Mouse (Mus musculus): ENCODE measurements around the gene Iqcn. TPM values are rescaled to one million over a fixed set of nuclear protein-coding genes. Genes with fewer than 3 reads are reported as not detected.
A peak's percentile ranks its signal among the peaks of the same experiment; 100 is the strongest.

Gene Iqcn
- polyA plus RNA-seq, 1 experiment = 0.01 TPM

DNA sequence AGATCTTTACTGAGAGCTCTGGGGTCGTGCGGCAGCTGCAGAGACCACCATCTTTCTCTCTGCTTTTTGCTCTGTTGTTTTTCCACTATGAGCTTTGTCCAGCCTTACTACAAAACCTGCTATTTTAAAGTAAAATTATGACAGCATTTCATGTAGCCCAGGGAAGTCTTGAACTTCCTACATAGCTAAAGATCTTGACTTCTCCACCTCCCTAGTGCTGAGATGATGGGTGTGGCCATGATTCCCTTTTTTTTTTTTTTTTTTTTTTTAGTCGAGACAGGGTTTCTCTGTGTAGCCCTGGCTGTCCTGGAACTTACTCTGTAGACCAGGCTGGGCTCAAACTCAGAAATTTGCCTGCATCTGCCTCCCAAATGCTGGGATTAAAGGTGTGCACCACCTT is 38.6 kb upstream of the Iqcn start:
- TF ChIP-seq FOSL1 (IDR thresholded peaks at IDR 0.05; ENCODE audit: insufficient read depth, low read length, poor library complexity, severe bottlenecking) (no peak), CTCF (IDR thresholded peaks at IDR 0.05; ENCODE audit: control insufficient read depth, insufficient read depth, insufficient read length) (no peak), USF1 (IDR thresholded peaks at IDR 0.05; ENCODE audit: low read depth) (no peak), MAX (IDR thresholded peaks at IDR 0.05) (no peak), MYOG (IDR thresholded peaks at IDR 0.05; ENCODE audit: control insufficient read depth, extremely low read depth, insufficient read length) (no peak), MYOD1 (IDR thresholded peaks at IDR 0.05; ENCODE audit: control insufficient read depth, insufficient read length, low read depth) (no peak), CEBPB (IDR thresholded peaks at IDR 0.05; ENCODE audit: low read depth) (no peak)
- H3K36me3 ChIP-seq (ENCODE audit: control insufficient read depth, insufficient read depth) = no peaks in the 10 kb centered on the region
- H3K79me2 ChIP-seq (ENCODE audit: control insufficient read depth, insufficient read depth) = no peaks in the 10 kb centered on the region

GRCm38 (mm10) chr8:70665599-70665998 is 37.7 kb upstream of the Iqcn start:
- TF ChIP-seq CTCF (IDR thresholded peaks at IDR 0.05; ENCODE audit: control insufficient read depth, insufficient read depth, insufficient read length) (no peak), MYOG (IDR thresholded peaks at IDR 0.05; ENCODE audit: control insufficient read depth, extremely low read depth, insufficient read length) (no peak), USF1 (IDR thresholded peaks at IDR 0.05; ENCODE audit: low read depth) (no peak), MYOD1 (IDR thresholded peaks at IDR 0.05; ENCODE audit: control insufficient read depth, insufficient read length, low read depth) (no peak), MAX (IDR thresholded peaks at IDR 0.05) (no peak), FOSL1 (IDR thresholded peaks at IDR 0.05; ENCODE audit: insufficient read depth, low read length, poor library complexity, severe bottlenecking) (no peak)
- no peaks in the 10 kb centered on the region for H3K79me3 ChIP-seq (ENCODE audit: low read depth)
- no peaks in the 10 kb centered on the region for H3K79me2 ChIP-seq (ENCODE audit: control insufficient read depth, insufficient read depth)
- no peak overlapping the region for H3K4me3 ChIP-seq (ENCODE audit: insufficient read depth, poor library complexity, severe bottlenecking)
- no peak overlapping the region for H3ac ChIP-seq (ENCODE audit: control insufficient read depth, insufficient read length, low read depth)
- H3K27me3 ChIP-seq (ENCODE audit: control insufficient read depth, insufficient read depth, insufficient read length) = no peaks in the 10 kb centered on the region
- no peaks in the 10 kb centered on the region for H3K36me3 ChIP-seq (ENCODE audit: control insufficient read depth, insufficient read depth)

More for the DNA sequence above, 38.6 kb upstream of the Iqcn start:
- H3K27me3 ChIP-seq (ENCODE audit: control insufficient read depth, insufficient read depth, insufficient read length) = no peaks in the 10 kb centered on the region
- no peak overlapping the region for H3K4me3 ChIP-seq (ENCODE audit: insufficient read depth, poor library complexity, severe bottlenecking)
- no peak overlapping the region for H3ac ChIP-seq (ENCODE audit: control insufficient read depth, insufficient read length, low read depth)
- H3K79me3 ChIP-seq (ENCODE audit: low read depth) = no peaks in the 10 kb centered on the region

- Histone ChIP-seq H3K4me3 (ENCODE audit: insufficient read depth, poor library complexity, severe bottlenecking) (no peak overlapping the region), H3K79me3 (ENCODE audit: low read depth) (no peaks in the 10 kb centered on the region), H3ac (ENCODE audit: control insufficient read depth, insufficient read length, low read depth) (no peak overlapping the region), H3K36me3 (ENCODE audit: control insufficient read depth, insufficient read depth) (no peaks in the 10 kb centered on the region), H3K27me3 (ENCODE audit: control insufficient read depth, insufficient read depth, insufficient read length) (no peaks in the 10 kb centered on the region), H3K79me2 (ENCODE audit: control insufficient read depth, insufficient read depth) (no peaks in the 10 kb centered on the region)
- TF ChIP-seq CTCF (IDR thresholded peaks at IDR 0.05; ENCODE audit: control insufficient read depth, insufficient read depth, insufficient read length) = no peak
- TF ChIP-seq USF1 (IDR thresholded peaks at IDR 0.05; ENCODE audit: low read depth) = no peak
- no peak for TF ChIP-seq CEBPB (IDR thresholded peaks at IDR 0.05; ENCODE audit: low read depth)
- TF ChIP-seq FOSL1 (IDR thresholded peaks at IDR 0.05; ENCODE audit: insufficient read depth, low read length, poor library complexity, severe bottlenecking) = no peak
- TF ChIP-seq MAX (IDR thresholded peaks at IDR 0.05) = no peak
- no peak for TF ChIP-seq MYOG (IDR thresholded peaks at IDR 0.05; ENCODE audit: control insufficient read depth, extremely low read depth, insufficient read length)
- TF ChIP-seq MYOD1 (IDR thresholded peaks at IDR 0.05; ENCODE audit: control insufficient read depth, insufficient read length, low read depth) = no peak
These were observed 36.2 kb upstream of the Iqcn start for GRCm38 (mm10) chr8:70667071-70667470.

DNA sequence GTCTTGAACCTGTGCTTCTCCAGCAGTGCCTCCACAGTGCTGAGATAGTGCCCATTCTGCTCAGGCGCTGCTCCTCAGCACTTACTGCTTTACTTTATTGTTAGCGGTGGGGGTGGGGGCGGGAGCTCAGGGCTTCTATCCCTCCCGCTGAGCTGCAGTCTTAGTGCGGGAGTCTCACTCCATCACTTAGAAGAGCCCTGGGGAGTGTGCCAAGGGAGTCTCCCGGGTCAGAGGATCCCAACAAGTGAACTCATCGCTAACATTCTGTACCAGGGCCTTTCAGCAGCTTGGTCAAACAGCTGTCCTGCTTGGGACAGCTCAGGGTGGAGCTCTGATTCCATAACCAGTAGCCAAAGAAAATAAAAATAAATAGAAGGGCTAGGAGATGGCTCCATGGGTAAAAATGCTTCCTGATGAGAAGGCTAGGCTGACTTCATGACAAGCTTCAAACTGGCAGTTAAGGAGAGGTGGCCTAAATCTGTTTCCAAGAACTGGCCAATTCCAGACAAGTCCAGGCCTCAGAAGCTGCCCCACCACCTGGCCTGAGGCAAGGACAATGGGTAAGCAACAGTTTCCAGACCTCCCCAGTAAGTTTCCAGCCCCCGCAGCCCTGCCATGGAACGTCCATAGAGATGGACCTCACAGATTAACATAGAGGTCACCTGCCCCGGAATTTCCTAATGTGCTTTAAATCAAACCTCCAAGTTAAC is 31.5 kb upstream of the Iqcn start:
- peaks cover 31% of the 10 kb centered on the region for H3K79me2 ChIP-seq (ENCODE audit: control insufficient read depth, insufficient read depth)
- no peak for TF ChIP-seq MYOG (IDR thresholded peaks at IDR 0.05; ENCODE audit: control insufficient read depth, extremely low read depth, insufficient read length)
- no peak for TF ChIP-seq MAX (IDR thresholded peaks at IDR 0.05)
- no peak for TF ChIP-seq MYOD1 (IDR thresholded peaks at IDR 0.05; ENCODE audit: control insufficient read depth, insufficient read length, low read depth)
- TF ChIP-seq FOSL1 (IDR thresholded peaks at IDR 0.05; ENCODE audit: insufficient read depth, low read length, poor library complexity, severe bottlenecking) = no peak
- no peak for TF ChIP-seq USF1 (IDR thresholded peaks at IDR 0.05; ENCODE audit: low read depth)
- TF ChIP-seq CEBPB (IDR thresholded peaks at IDR 0.05; ENCODE audit: low read depth) = no peak
- no peak for TF ChIP-seq CTCF (IDR thresholded peaks at IDR 0.05; ENCODE audit: control insufficient read depth, insufficient read depth, insufficient read length)
- peaks cover 3% of the 10 kb centered on the region for H3K36me3 ChIP-seq (ENCODE audit: control insufficient read depth, insufficient read depth)
- no peak overlapping the region for H3K4me3 ChIP-seq (ENCODE audit: insufficient read depth, poor library complexity, severe bottlenecking)
- H3ac ChIP-seq (ENCODE audit: control insufficient read depth, insufficient read length, low read depth) = no peak overlapping the region
- H3K79me3 ChIP-seq (ENCODE audit: low read depth) = peaks cover 19% of the 10 kb centered on the region
- H3K27me3 ChIP-seq (ENCODE audit: control insufficient read depth, insufficient read depth, insufficient read length) = no peaks in the 10 kb centered on the region

DNA sequence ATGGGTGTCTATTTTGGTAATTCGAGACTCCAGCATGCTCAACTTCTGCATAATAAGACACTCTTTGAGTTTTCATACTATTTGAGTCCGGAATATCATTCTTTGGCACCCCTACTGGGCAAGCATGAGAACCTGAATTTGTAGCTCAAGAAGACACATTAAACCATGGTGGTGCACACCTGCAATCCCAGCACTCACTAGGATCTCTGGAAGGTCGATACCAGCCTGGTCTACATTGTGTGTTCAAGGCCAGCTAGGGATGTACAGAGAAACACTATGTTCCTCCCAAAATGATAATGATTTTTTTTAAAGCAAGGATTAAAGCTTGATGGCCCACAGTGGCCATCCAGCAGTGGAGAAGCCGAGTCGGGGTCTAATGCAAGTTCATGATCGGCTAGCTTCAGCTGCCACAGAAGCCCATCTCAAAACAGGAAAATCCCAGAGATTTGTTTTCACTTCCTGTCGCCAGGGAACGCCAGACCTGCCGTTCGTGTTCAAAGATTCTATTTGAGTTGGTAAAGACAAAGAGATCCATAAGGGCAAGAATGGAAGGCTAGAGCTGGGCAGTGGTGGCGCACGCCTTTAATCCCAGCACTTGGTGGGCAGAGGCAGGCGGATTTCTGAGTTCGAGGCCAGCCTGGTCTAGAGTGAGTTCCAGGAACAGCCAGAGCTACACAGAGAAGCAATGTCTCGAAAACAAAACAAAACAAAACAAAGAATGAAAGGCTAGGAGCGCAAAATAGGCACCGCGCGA is 30.8 kb upstream of the Iqcn start:
- H3K36me3 ChIP-seq (ENCODE audit: control insufficient read depth, insufficient read depth) = peaks cover 6% of the 10 kb centered on the region
- peaks cover 31% of the 10 kb centered on the region for H3K79me2 ChIP-seq (ENCODE audit: control insufficient read depth, insufficient read depth)
- H3K79me3 ChIP-seq (ENCODE audit: low read depth) = peaks cover 19% of the 10 kb centered on the region
- no peaks in the 10 kb centered on the region for H3K27me3 ChIP-seq (ENCODE audit: control insufficient read depth, insufficient read depth, insufficient read length)
- peak overlapping the region; percentile 14 for H3K4me3 ChIP-seq (ENCODE audit: insufficient read depth, poor library complexity, severe bottlenecking)
- TF ChIP-seq CEBPB (IDR thresholded peaks at IDR 0.05; ENCODE audit: low read depth) = no peak
- TF ChIP-seq MYOG (IDR thresholded peaks at IDR 0.05; ENCODE audit: control insufficient read depth, extremely low read depth, insufficient read length) = no peak
- TF ChIP-seq FOSL1 (IDR thresholded peaks at IDR 0.05; ENCODE audit: insufficient read depth, low read length, poor library complexity, severe bottlenecking) = no peak
- no peak for TF ChIP-seq CTCF (IDR thresholded peaks at IDR 0.05; ENCODE audit: control insufficient read depth, insufficient read depth, insufficient read length)
- no peak for TF ChIP-seq USF1 (IDR thresholded peaks at IDR 0.05; ENCODE audit: low read depth)
- no peak for TF ChIP-seq MYOD1 (IDR thresholded peaks at IDR 0.05; ENCODE audit: control insufficient read depth, insufficient read length, low read depth)
- TF ChIP-seq MAX (IDR thresholded peaks at IDR 0.05) = no peak
- peak overlapping the region; percentile 29 for H3ac ChIP-seq (ENCODE audit: control insufficient read depth, insufficient read length, low read depth)
